ENCODE assay signal across 14 mouse cellular contexts in the genomic region with DNA sequence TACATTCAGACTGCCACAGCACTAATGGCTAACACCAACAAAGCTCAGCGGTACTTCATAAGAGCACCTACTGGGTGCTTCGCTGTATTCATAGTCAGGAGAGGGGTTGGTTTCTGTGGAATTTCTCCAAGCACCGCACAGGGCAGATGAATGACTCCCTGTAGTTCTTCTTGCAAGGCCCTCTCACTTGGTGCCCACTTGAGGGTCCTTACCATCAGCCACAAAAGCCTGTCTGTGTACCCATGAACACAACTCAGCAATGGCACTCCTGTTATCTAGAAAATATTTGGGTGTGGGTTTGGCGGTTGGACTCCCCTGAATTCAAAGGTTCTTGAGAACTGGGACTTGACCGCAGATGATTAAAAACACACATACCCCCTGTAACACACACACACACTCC. TPM values are rescaled to one million over a fixed set of nuclear protein-coding genes. Genes with fewer than 3 reads are reported as not detected.
"Had no signal": no experiment of that assay in that cellular context is flagged by ENCODE, and none has a peak within 500 bp of the region (broad histone marks: within the 10 kb centered on the region; RNA-seq: fewer than 3 reads in every experiment).

No protein-coding gene starts in this region.

- H3K9me3 ChIP-seq: kidney, embryonic 15.5 days; limb, embryonic 13.5 days; midbrain, embryonic 10.5 days; neural tube, embryonic 15.5 days had no signal

- H3K36me3 ChIP-seq: kidney, embryonic 15.5 days; limb, embryonic 13.5 days; midbrain, embryonic 10.5 days; neural tube, embryonic 15.5 days had no signal

- H3K27ac ChIP-seq: kidney, embryonic 15.5 days; left cerebral cortex, adult 2 months; liver, embryonic 14.5 days; midbrain, embryonic 10.5 days; neural tube, embryonic 15.5 days; stomach, postnatal 0 days had no signal

- H3K4me3 ChIP-seq: kidney, embryonic 15.5 days; left cerebral cortex, adult 2 months; limb, embryonic 13.5 days; midbrain, embryonic 10.5 days; myocyte; neural tube, embryonic 15.5 days had no signal

- H3K27me3 ChIP-seq: kidney, embryonic 15.5 days; limb, embryonic 13.5 days; neural tube, embryonic 15.5 days had no signal

- H3K4me2 ChIP-seq: kidney, embryonic 15.5 days; limb, embryonic 13.5 days; neural tube, embryonic 15.5 days had no signal

- DNase-seq: kidney, adult 2 months; right cerebral cortex, adult 18-20 months; right cerebral cortex, postnatal 25 days; thymus, adult 18-20 months; thymus, postnatal 14 days had no signal

- H3K9ac ChIP-seq: kidney, embryonic 15.5 days; limb, embryonic 13.5 days; liver, embryonic 14.5 days; neural tube, embryonic 15.5 days had no signal

RNA-seq across cellular contexts. Expression of a gene that starts 57.8 kb away (rescaled TPM):
- total RNA-seq: left cerebral cortex, adult 2 months; megakaryocyte, adult 5-6 weeks had no signal
- polyA plus RNA-seq: liver, embryonic 14.5 days had no signal
